Comparison of ENCODE assay signal across 8 mouse cellular contexts in genomic region chr17:40904721-40905154, GRCm38 (mm10). TPM values are rescaled to one million over a fixed set of nuclear protein-coding genes. Genes with fewer than 3 reads are reported as not detected.
DNase-seq lines count a peak whose midpoint lies in the region; ATAC-seq and TF ChIP-seq lines count a peak whose summit lies in the region.

No protein-coding gene starts in this region.

- no peaks in the 10 kb centered on the region for H3K27me3 ChIP-seq in heart, embryonic 14.5 days (ENCODE audit: control insufficient read depth, insufficient read depth, low read length)
- no peaks in the 10 kb centered on the region for H3K27me3 ChIP-seq in forebrain, embryonic 15.5 days
- H3K27me3 ChIP-seq in liver, embryonic 14.5 days (ENCODE audit: control insufficient read depth, insufficient read depth, low read length): no peaks in the 10 kb centered on the region

- no peaks in the 10 kb centered on the region for H3K9me3 ChIP-seq in heart, embryonic 14.5 days (ENCODE audit: control insufficient read depth, low read length)
- H3K9me3 ChIP-seq in forebrain, embryonic 15.5 days: no peaks in the 10 kb centered on the region
- no peaks in the 10 kb centered on the region for H3K9me3 ChIP-seq in liver, embryonic 14.5 days (ENCODE audit: control insufficient read depth, low read length)

- no peak for TF ChIP-seq EP300 in liver, embryonic 14.5 days (IDR thresholded peaks at IDR 0.05; ENCODE audit: low read depth)

- H3K4me1 ChIP-seq in heart, embryonic 14.5 days (ENCODE audit: control insufficient read depth in 2 of 2, insufficient read depth in 2 of 2, low read length in 2 of 2): peaks cover 4 to 6% of the 10 kb centered on the region in 2 experiments; a peak in 3 of 4 replicates
- no peaks in the 10 kb centered on the region for H3K4me1 ChIP-seq in forebrain, embryonic 15.5 days
- H3K4me1 ChIP-seq in liver, embryonic 14.5 days (replicated peaks; ENCODE audit: control insufficient read depth in 2 of 2, insufficient read depth in 2 of 2, low read length in 1 of 2): peaks cover 0 to 9% of the 10 kb centered on the region in 2 experiments; a peak in 2 of 4 replicates

- peak overlapping the region; percentile 11; the same call in 1 of the 2 replicates for H3K9ac ChIP-seq in heart, embryonic 14.5 days (ENCODE audit: low read length)
- H3K9ac ChIP-seq in forebrain, embryonic 15.5 days (replicated peaks): no peak overlapping the region
- no peak overlapping the region for H3K9ac ChIP-seq in liver, embryonic 14.5 days (replicated peaks)

- peak overlapping the region; percentile 20 to 36; a peak in 3 of 4 replicates for H3K4me3 ChIP-seq in heart, embryonic 14.5 days (ENCODE audit: control insufficient read depth in 1 of 2, insufficient read depth in 1 of 2, low read depth in 1 of 2, low read length in 2 of 2)
- no peak overlapping the region for H3K4me3 ChIP-seq in forebrain, embryonic 15.5 days
- no peak overlapping the region for H3K4me3 ChIP-seq in liver, embryonic 14.5 days (ENCODE audit: insufficient read depth in 1 of 2, low read depth in 2 of 2, low read length in 2 of 2)

- H3K36me3 ChIP-seq in heart, embryonic 14.5 days (ENCODE audit: control insufficient read depth, insufficient read depth, low read length): no peaks in the 10 kb centered on the region
- H3K36me3 ChIP-seq in forebrain, embryonic 15.5 days: no peaks in the 10 kb centered on the region
- no peaks in the 10 kb centered on the region for H3K36me3 ChIP-seq in liver, embryonic 14.5 days (replicated peaks; ENCODE audit: control insufficient read depth, insufficient read depth, low read depth)

- peak overlapping the region; percentile 70 for H3K4me2 ChIP-seq in heart, embryonic 14.5 days (ENCODE audit: low read length)
- H3K4me2 ChIP-seq in forebrain, embryonic 15.5 days (replicated peaks): peak overlapping the region; percentile 10
- H3K4me2 ChIP-seq in liver, embryonic 14.5 days (ENCODE audit: low read depth): peak overlapping the region; percentile 15; the same call in 1 of the 2 replicates

- WGBS in heart, embryonic 14.5 days: 4% methylated on average over 13 of the region's 14 CpGs
- 13% methylated on average over 13 of the region's 14 CpGs for WGBS in forebrain, embryonic 15.5 days
- 10% methylated on average over 14 of the region's 14 CpGs for WGBS in liver, embryonic 14.5 days (ENCODE audit: insufficient replicate concordance)

- no peak for ATAC-seq in heart, embryonic 14.5 days (ENCODE audit: insufficient number of reproducible peaks, insufficient read depth, low FRiP score, low read depth)
- 0 out of 2 replicates have a peak, but pooled peaks have one; percentile 26 for ATAC-seq in forebrain, embryonic 15.5 days (replicated peaks)
- ATAC-seq in liver, embryonic 14.5 days (ENCODE audit: insufficient read depth): no peak

- no peak for TF ChIP-seq CTCF in liver, embryonic 14.5 days (IDR thresholded peaks at IDR 0.05; ENCODE audit: low read depth)

- no peak for DNase-seq in heart, adult 8-10 months (ENCODE audit: low spot score)
- peak; percentile 30 for DNase-seq in cerebellum, adult 11 months
- no peak for DNase-seq in liver, embryonic 14.5 days (ENCODE audit: low read depth in 3 of 3, low spot score in 3 of 3)
- DNase-seq in thymus, postnatal 0 days (ENCODE audit: low spot score): no peak
- no peak for DNase-seq in ovary, postnatal 36 days (ENCODE audit: low spot score)
- DNase-seq in urinary bladder, postnatal 36 days (ENCODE audit: low spot score in 2 of 2): no peak

- no peak overlapping the region for H3K27ac ChIP-seq in heart, embryonic 14.5 days (replicated peaks in 1 of 2; ENCODE audit: control insufficient read depth in 1 of 2, insufficient read depth in 1 of 2, low read depth in 2 of 2, low read length in 2 of 2)
- no peak overlapping the region for H3K27ac ChIP-seq in forebrain, embryonic 15.5 days (replicated peaks)
- H3K27ac ChIP-seq in liver, embryonic 14.5 days: no peak overlapping the region

RNA-seq across cellular contexts. Expression of gene Glyatl3, which starts 9.4 kb away (rescaled TPM):
- polyA plus RNA-seq in heart, embryonic 14.5 days (2014; fragmentation: Nextera tagmentation; extraction: Ambion mirVana): not detected in 2 replicates
- not detected for total RNA-seq in heart, adult 8-10 months (2022)
- not detected in 2 replicates for polyA plus RNA-seq in forebrain, embryonic 15.5 days (2015; fragmentation: Nextera tagmentation; extraction: Ambion mirVana)
- polyA plus RNA-seq in liver, embryonic 14.5 days (2012; rRNA removed): 0.15 TPM in 1 of 2 replicates, not detected in the other
- not detected in 2 replicates for polyA plus RNA-seq in liver, embryonic 14.5 days (2014; fragmentation: Nextera tagmentation; extraction: Ambion mirVana)
- not detected in 2 replicates for polyA plus RNA-seq in thymus, postnatal 0 days (2015; fragmentation: Nextera tagmentation; extraction: Ambion mirVana)

RNA-seq across cellular contexts. Expression of gene 9130008F23Rik, which starts 24.4 kb away (rescaled TPM):
- 1.8 and 2.5 TPM in 2 replicates for polyA plus RNA-seq in heart, embryonic 14.5 days (2014; fragmentation: Nextera tagmentation; extraction: Ambion mirVana)
- under 1 TPM in 3 of 4 experiments, not detected in 1; 0.25 to 0.84 (median 0.41) TPM for total RNA-seq in heart, adult 8-10 months (2022)
- 0.31 and 0.70 TPM in 2 replicates for polyA plus RNA-seq in forebrain, embryonic 15.5 days (2015; fragmentation: Nextera tagmentation; extraction: Ambion mirVana)
- 0.28 and 0.55 TPM in 2 replicates for polyA plus RNA-seq in liver, embryonic 14.5 days (2012; rRNA removed)
- polyA plus RNA-seq in liver, embryonic 14.5 days (2014; fragmentation: Nextera tagmentation; extraction: Ambion mirVana): 0.08 and 0.48 TPM in 2 replicates
- polyA plus RNA-seq in thymus, postnatal 0 days (2015; fragmentation: Nextera tagmentation; extraction: Ambion mirVana): 0.59 and 0.67 TPM in 2 replicates

RNA-seq across cellular contexts. Expression of gene Mut, which starts 29.7 kb away (rescaled TPM):
- 40.9 and 42.5 TPM in 2 replicates for polyA plus RNA-seq in heart, embryonic 14.5 days (2014; fragmentation: Nextera tagmentation; extraction: Ambion mirVana)
- total RNA-seq in heart, adult 8-10 months (2022): 100 to 1,000 TPM; 171 to 198 (median 185) TPM
- 22.0 and 22.7 TPM in 2 replicates for polyA plus RNA-seq in forebrain, embryonic 15.5 days (2015; fragmentation: Nextera tagmentation; extraction: Ambion mirVana)
- polyA plus RNA-seq in liver, embryonic 14.5 days (2012; rRNA removed): 10.1 and 12.9 TPM in 2 replicates
- polyA plus RNA-seq in liver, embryonic 14.5 days (2014; fragmentation: Nextera tagmentation; extraction: Ambion mirVana): 26.9 and 30.5 TPM in 2 replicates
- 23.8 and 25.2 TPM in 2 replicates for polyA plus RNA-seq in thymus, postnatal 0 days (2015; fragmentation: Nextera tagmentation; extraction: Ambion mirVana)

RNA-seq across cellular contexts. Expression of gene Cenpq, which starts 30.1 kb away (rescaled TPM):
- polyA plus RNA-seq in heart, embryonic 14.5 days (2014; fragmentation: Nextera tagmentation; extraction: Ambion mirVana): 15.0 and 16.3 TPM in 2 replicates
- 1 to 10 TPM; 5.2 to 7.0 (median 6.3) TPM for total RNA-seq in heart, adult 8-10 months (2022)
- 19.0 and 19.2 TPM in 2 replicates for polyA plus RNA-seq in forebrain, embryonic 15.5 days (2015; fragmentation: Nextera tagmentation; extraction: Ambion mirVana)
- polyA plus RNA-seq in liver, embryonic 14.5 days (2012; rRNA removed): 8.0 and 14.8 TPM in 2 replicates
- 27.2 and 29.1 TPM in 2 replicates for polyA plus RNA-seq in liver, embryonic 14.5 days (2014; fragmentation: Nextera tagmentation; extraction: Ambion mirVana)
- polyA plus RNA-seq in thymus, postnatal 0 days (2015; fragmentation: Nextera tagmentation; extraction: Ambion mirVana): 36.7 and 38.2 TPM in 2 replicates

Comparison
In these comparisons a context has a peak if more than half of its experiments do, and no peak if none do; other contexts are left out.
1. H3K4me2 ChIP-seq: peak in every context shown above with its lines; median percentile 70 in heart, embryonic 14.5 days; 15 in liver, embryonic 14.5 days; 10 in forebrain, embryonic 15.5 days.
2. H3K4me3 ChIP-seq: peak in heart, embryonic 14.5 days (2 of 2); none in forebrain, embryonic 15.5 days (single experiment) and liver, embryonic 14.5 days (0 of 2).